Mouse (Mus musculus) stomach, postnatal 0 days (tissue): ENCODE measurements around the gene Pde9a. TPM values are rescaled to one million over a fixed set of nuclear protein-coding genes. Genes with fewer than 3 reads are reported as not detected.

Experiments used
- ATAC-seq: fragments of 200-750 bp; cut with Nextera tagmentation; 2 replicates; pipeline ENCODE4 v1.8.0; 2017; ENCODE audit not compliant: low FRiP score, low TSS enrichment
- DNase-seq: peaks from one replicate; pipeline ENCODE4 v3.0.0-alpha.2; 2016; ENCODE audit warnings: low spot score
- H3K27ac ChIP-seq: fragments of 300-500 bp; sonication (generic); replicated peaks from 2 replicates; pipeline ENCODE4 v1.5.1; 2014; ENCODE audit warnings: mild to moderate bottlenecking, control low read depth
- H3K27me3 ChIP-seq: fragments of 300-500 bp; sonication (generic); 2 replicates; pipeline ENCODE4 v1.6.1; 2014; ENCODE audit warnings: low read length; ENCODE audit not compliant: control insufficient read depth, insufficient read depth
- H3K36me3 ChIP-seq: fragments of 300-500 bp; sonication (generic); 2 replicates; pipeline ENCODE4 v1.6.1; 2014; ENCODE audit warnings: low read length, mixed read lengths; ENCODE audit not compliant: control insufficient read depth, insufficient read depth
- H3K4me1 ChIP-seq: fragments of 300-500 bp; sonication (generic); replicated peaks from 2 replicates; pipeline ENCODE4 v1.6.1; 2014; ENCODE audit warnings: antibody characterized with exemption; ENCODE audit not compliant: control insufficient read depth, insufficient read depth
- H3K4me2 ChIP-seq: fragments of 300-500 bp; sonication (generic); replicated peaks from 2 replicates; pipeline ENCODE4 v1.6.1; 2014; ENCODE audit warnings: low read depth, mild to moderate bottlenecking, control low read depth, moderate library complexity
- H3K4me3 ChIP-seq: fragments of 300-500 bp; sonication (generic); 2 replicates; pipeline ENCODE4 v1.5.1; 2014; ENCODE audit warnings: low read depth, low read length, control low read depth
- H3K9ac ChIP-seq: fragments of 300-500 bp; sonication (generic); 2 replicates; pipeline ENCODE4 v1.6.1; 2014; ENCODE audit warnings: mild to moderate bottlenecking, low read length, control low read depth, mixed read lengths
- H3K9me3 ChIP-seq: fragments of 300-500 bp; sonication (generic); 2 replicates; pipeline ENCODE4 v1.6.1; 2016; ENCODE audit warnings: low read length; ENCODE audit not compliant: control insufficient read depth
- CTCF ChIP-seq: IDR thresholded peaks from 2 replicates; pipeline ENCODE4 v1.5.1; 2016; ENCODE audit warnings: antibody characterized with exemption, low read depth, mild to moderate bottlenecking, moderate library complexity
- EP300 ChIP-seq: optimal IDR thresholded peaks from 2 replicates; pipeline ENCODE3; 2016; ENCODE audit warnings: antibody characterized with exemption
- WGBS: fragments of 180-500 bp; shearing (Covaris S2); extraction: QIAGEN DNeasy Blood & Tissue Kit; methylation state at CpG from one replicate; pipeline ENCODE4 v1.1.7; 2014; 5-methylcytosine and 5-hydroxymethylcytosine counted together
- polyA plus RNA-seq: library from polyadenylated mRNA; unstranded; fragments of >200 nt; fragmentation: Nextera tagmentation; extraction: Ambion mirVana; gene quantifications from 2 replicates; pipeline ENCODE4 v1.2.1, GENCODE M21; 2015

Gene Pde9a
- polyA plus RNA-seq, 1 experiment from 2014 or later: 11.6 TPM

GRCm38 (mm10) chr17:31519946-31520838, 134.2 kb downstream of the Pde9a start, which contains the start of the genes Wdr4 and Ndufv3:
TSS of gene Wdr4 (minus strand) at chr17:31519980.
TSS of gene Ndufv3 (plus strand) at chr17:31520115.
- Histone ChIP-seq H3K4me3 (peak within 1 kb of the TSS; percentile 79), H3K9me3 (no peaks in the 10 kb centered on the region), H3K4me1 (no peaks in the 10 kb centered on the region), H3K9ac (peak within 1 kb of the TSS; percentile 78), H3K27ac (peak within 1 kb of the TSS; percentile 88), H3K4me2 (peak within 1 kb of the TSS; percentile 70), H3K27me3 (no peaks in the 10 kb centered on the region), H3K36me3 (peaks cover 5% of the 10 kb centered on the region; the same call in 1 of the 2 replicates)
- under 1% methylated on average over 45 of the region's 45 CpGs for WGBS
- DNase-seq (peak; percentile 99), ATAC-seq (peak; percentile 99)
- TF ChIP-seq CTCF (peak; percentile 38; the same call in 1 of the 2 replicates), EP300 (no peak)

GRCm38 (mm10) chr17:31520895-31521294, 134.9 kb downstream of the Pde9a start:
- Histone ChIP-seq H3K4me3 (peak overlapping the region; percentile 79), H3K4me1 (no peaks in the 10 kb centered on the region), H3K36me3 (peaks cover 5% of the 10 kb centered on the region; the same call in 1 of the 2 replicates), H3K27me3 (no peaks in the 10 kb centered on the region), H3K9me3 (no peaks in the 10 kb centered on the region), H3K27ac (0 out of 2 replicates have a peak overlapping the region, but pooled peaks have one; percentile 24), H3K4me2 (peak overlapping the region; percentile 70), H3K9ac (no peak overlapping the region)
- no peak for ATAC-seq
- no peak for TF ChIP-seq EP300
- no peak for TF ChIP-seq CTCF
- WGBS: 11% methylated on average over 3 of the region's 3 CpGs
- DNase-seq: peak; percentile 47

GRCm38 (mm10) chr17:31521948-31522347, 135.9 kb downstream of the Pde9a start:
- H3K27ac ChIP-seq: 0 out of 2 replicates have a peak overlapping the region, but pooled peaks have one; percentile 13
- 87% methylated on average over 6 of the region's 6 CpGs for WGBS
- ATAC-seq (no peak), DNase-seq (no peak)
- no peaks in the 10 kb centered on the region for H3K4me1 ChIP-seq
- H3K9ac ChIP-seq: no peak overlapping the region
- peaks cover 5% of the 10 kb centered on the region; the same call in 1 of the 2 replicates for H3K36me3 ChIP-seq
- no peak overlapping the region for H3K4me3 ChIP-seq
- no peaks in the 10 kb centered on the region for H3K9me3 ChIP-seq
- TF ChIP-seq CTCF (no peak), EP300 (no peak)
- H3K4me2 ChIP-seq: peak overlapping the region; percentile 70; the same call in 1 of the 2 replicates
- no peaks in the 10 kb centered on the region for H3K27me3 ChIP-seq

- Histone ChIP-seq H3K36me3 (peaks cover 15% of the 10 kb centered on the region), H3K4me3 (no peak overlapping the region), H3K4me1 (no peaks in the 10 kb centered on the region), H3K9ac (no peak overlapping the region), H3K27me3 (no peaks in the 10 kb centered on the region), H3K4me2 (no peak overlapping the region), H3K9me3 (no peaks in the 10 kb centered on the region), H3K27ac (no peak overlapping the region)
- DNase-seq (no peak), ATAC-seq (no peak)
- no peak for TF ChIP-seq EP300
- no peak for TF ChIP-seq CTCF
- 89% methylated on average over 4 of the region's 4 CpGs for WGBS
Measured at GRCm38 (mm10) chr17:31525114-31525513, 139.1 kb downstream of the Pde9a start.

DNA sequence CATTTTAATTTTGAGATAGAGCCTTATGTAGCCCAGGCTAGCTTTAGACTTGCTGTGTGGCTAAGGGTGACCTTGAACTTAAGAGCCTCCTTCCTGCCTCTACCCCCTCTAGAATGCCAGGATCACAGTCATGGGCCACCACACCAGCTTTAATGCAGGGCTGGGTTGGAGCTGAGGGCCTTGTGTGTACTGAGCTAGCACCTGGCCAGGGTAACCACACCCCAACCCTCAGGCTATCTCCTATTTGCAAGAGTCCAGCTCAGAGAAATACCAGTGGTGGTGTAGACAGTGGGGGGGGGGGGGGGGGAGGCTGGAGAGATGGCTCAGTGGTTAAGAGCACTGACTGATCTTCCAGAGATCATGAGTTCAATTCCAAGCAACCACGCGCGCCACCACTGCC, 139.8 kb downstream of the Pde9a start:
- H3K36me3 ChIP-seq: peaks cover 15% of the 10 kb centered on the region
- H3K27ac ChIP-seq: no peak overlapping the region
- no peak overlapping the region for H3K4me3 ChIP-seq
- ATAC-seq: no peak
- H3K4me1 ChIP-seq: no peaks in the 10 kb centered on the region
- no peaks in the 10 kb centered on the region for H3K9me3 ChIP-seq
- no peak overlapping the region for H3K4me2 ChIP-seq
- no peak overlapping the region for H3K9ac ChIP-seq
- no peak for DNase-seq
- 89% methylated on average over 3 of the region's 3 CpGs for WGBS
- TF ChIP-seq CTCF (no peak), EP300 (no peak)
- no peaks in the 10 kb centered on the region for H3K27me3 ChIP-seq

Other genes starting within 250 kb of the Pde9a start
- gene Tff2, start 241.9 kb upstream of the Pde9a start, polyA plus RNA-seq: 866 and 948 TPM in 2 replicates
- gene Tff1, start 220.9 kb upstream of the Pde9a start, polyA plus RNA-seq: 9,478 and 9,587 TPM in 2 replicates
- 0.39 TPM in 2 replicates for gene Tmprss3, start 187.2 kb upstream of the Pde9a start, polyA plus RNA-seq
- gene Ubash3a, start 178.3 kb upstream of the Pde9a start, polyA plus RNA-seq: 0.13 and 0.18 TPM in 2 replicates
- 0.87 and 0.99 TPM in 2 replicates for gene Rsph1, start 108.8 kb upstream of the Pde9a start, polyA plus RNA-seq
- 14.7 and 16.6 TPM in 2 replicates for gene Slc37a1, start 99.4 kb upstream of the Pde9a start, polyA plus RNA-seq
- 14.9 and 15.6 TPM in 2 replicates for gene Wdr4, start 133.8 kb downstream of the Pde9a start, polyA plus RNA-seq
- gene Ndufv3, start 133.9 kb downstream of the Pde9a start, polyA plus RNA-seq: 334 and 344 TPM in 2 replicates
- gene Pknox1, start 178.5 kb downstream of the Pde9a start, polyA plus RNA-seq: 9.5 and 9.8 TPM in 2 replicates